Mouse (Mus musculus) fat pad, adult 2 months (tissue): Measurements from ENCODE around the gene Utrn.

Source experiments
- DNase-seq: peaks from one replicate; pipeline ENCODE4 v3.0.0-alpha.2; 2011; ENCODE audit warnings: low read depth, low spot score; ENCODE audit errors: extremely low read depth

Gene Utrn

GRCm38 (mm10) chr10:12551735-12552134, 317.4 kb downstream of the Utrn start:
- DNase-seq: no peak

GRCm38 (mm10) chr10:12549945-12550540, 319.1 kb downstream of the Utrn start:
- DNase-seq: no peak

DNA sequence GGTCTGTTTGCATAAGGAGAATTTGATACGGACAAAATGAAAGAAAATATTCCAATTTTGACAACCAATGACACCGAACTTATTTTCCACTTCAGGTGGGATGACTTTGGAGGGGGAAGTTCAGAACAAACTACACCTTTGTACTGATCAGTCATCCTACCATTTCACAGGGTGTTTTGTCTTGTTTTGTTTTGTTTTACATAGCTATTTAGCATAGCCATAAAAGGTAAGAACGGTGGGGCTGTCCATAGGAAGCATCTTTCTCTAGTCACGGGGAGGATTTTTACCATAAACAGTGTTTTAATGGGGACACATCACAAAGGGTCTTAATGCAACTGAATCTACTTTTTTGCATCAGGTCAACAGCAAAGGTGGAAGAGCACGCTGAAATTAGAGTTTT, 319.9 kb downstream of the Utrn start:
- DNase-seq: no peak

DNA sequence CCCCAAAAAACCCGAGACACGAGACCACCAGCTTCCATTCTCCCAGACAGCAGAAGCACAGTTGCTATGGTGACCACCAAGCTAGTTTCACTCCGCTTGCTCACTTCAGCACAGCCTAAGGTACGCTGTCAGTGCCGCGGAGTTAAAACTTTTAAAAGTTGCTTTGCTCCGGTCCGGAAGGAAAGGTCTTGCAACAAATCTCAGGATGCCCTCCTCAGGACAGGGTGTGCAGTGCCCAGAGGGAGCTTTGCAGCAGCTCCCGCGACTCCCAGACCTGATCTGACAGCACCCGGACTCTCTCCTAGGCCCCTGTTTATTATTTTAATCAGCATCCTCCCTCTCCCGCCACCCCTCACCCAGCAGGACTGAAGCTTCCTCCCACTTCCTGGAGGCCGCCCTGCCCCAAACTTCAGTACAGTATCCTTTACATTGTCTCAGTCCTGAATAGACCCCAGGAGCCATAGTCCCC, 320.5 kb downstream of the Utrn start:
- DNase-seq: no peak

DNA sequence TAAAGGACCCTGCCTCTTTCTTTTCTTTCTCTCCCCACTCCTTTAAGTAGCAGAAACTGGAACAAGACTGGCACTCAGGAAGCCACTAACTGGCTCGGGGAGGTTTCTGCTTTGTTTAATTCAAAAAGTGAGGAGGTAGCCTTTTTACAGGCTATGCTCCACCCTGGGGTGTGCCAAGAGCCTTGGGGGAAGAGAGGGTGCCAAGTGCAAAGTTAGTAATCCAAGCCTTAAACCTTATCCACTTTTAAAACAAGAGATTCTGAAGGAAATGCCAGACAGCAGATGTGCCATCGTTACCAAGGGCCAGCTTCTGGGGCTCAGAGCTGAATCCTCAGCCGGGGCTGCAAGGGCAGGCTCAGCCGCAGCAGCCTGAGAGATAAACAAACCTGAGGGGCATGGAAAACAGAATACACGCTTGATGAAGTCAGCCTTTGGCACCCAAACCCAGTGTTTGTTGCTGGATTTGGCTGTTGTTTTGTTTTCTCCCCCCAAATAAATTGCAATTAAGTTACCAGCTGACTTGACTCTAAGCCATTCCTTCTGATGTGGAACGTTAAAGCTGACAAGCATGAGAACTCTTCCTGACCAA, 322.0 kb downstream of the Utrn start:
- no peak for DNase-seq

DNA sequence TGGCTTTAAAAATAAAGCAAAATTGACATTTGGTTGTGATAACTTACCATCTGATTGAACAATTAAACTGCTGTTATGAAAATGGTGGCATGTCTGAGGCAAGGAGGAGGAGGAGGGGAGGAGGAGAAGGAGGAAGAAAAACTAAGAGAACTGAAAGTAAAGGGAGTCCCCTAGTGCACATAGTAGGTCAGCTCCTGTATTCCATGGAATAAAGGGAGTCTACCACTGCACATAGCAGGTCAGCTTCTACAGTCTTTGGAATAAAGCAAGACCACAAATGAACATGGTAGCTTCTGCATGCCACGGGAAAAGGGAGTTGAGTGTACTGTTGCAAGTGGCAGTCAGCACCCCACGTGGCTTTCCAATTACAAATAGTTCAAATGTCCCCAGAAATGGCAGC, 323.7 kb downstream of the Utrn start:
- DNase-seq: no peak

- no peak for DNase-seq
These were observed 327.4 kb downstream of the Utrn start for GRCm38 (mm10) chr10:12541757-12542156.

DNA sequence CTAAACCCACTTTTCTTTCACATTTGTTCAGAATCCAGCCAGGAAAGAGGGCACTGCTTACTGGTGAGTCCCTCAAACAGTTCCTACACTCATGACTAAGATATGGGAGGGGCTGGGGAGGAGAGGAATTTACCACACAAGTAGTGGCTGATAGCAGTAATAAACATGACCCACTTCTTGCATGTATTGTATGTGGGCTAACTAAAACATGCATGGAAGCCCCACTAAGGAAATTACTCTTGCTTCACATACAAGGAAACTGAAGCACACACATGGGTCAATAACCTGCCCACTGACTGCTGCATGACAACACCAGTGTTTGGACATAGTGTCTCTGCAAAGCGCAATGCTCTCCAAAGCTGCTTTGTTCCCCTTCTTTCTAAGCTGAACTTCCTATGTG, 333.9 kb downstream of the Utrn start:
- DNase-seq: no peak

- no peak for DNase-seq
These were observed 334.4 kb downstream of the Utrn start for GRCm38 (mm10) chr10:12534801-12535200.

DNA sequence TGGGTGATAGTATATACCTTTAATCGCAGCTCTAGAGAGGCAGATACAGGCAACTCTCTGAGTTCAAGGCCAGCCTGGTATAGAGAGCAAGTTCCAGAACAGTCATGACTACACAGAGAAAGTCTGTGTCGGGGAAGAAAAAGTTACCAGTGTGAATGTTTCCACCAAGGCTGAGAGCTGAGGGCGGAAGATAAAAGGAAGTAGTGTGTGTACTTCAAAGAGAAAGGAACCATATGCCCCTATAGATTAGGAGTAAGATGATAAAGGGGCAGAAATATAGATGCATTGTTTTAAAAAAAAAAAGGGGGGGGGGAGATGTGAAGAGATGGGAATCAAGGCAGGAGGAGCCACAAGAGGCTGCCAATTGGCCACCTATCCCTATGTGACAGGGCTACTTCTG, 334.9 kb downstream of the Utrn start:
- no peak for DNase-seq

- DNase-seq: no peak
These were observed 347.1 kb downstream of the Utrn start for GRCm38 (mm10) chr10:12522078-12522477.

GRCm38 (mm10) chr10:12518162-12518561, 351.0 kb downstream of the Utrn start:
- no peak for DNase-seq

GRCm38 (mm10) chr10:12505568-12505967, 363.6 kb downstream of the Utrn start:
- no peak for DNase-seq

GRCm38 (mm10) chr10:12500489-12500888, 368.7 kb downstream of the Utrn start:
- DNase-seq: no peak

- no peak for DNase-seq
These were observed 371.6 kb downstream of the Utrn start for GRCm38 (mm10) chr10:12497555-12497954.

DNA sequence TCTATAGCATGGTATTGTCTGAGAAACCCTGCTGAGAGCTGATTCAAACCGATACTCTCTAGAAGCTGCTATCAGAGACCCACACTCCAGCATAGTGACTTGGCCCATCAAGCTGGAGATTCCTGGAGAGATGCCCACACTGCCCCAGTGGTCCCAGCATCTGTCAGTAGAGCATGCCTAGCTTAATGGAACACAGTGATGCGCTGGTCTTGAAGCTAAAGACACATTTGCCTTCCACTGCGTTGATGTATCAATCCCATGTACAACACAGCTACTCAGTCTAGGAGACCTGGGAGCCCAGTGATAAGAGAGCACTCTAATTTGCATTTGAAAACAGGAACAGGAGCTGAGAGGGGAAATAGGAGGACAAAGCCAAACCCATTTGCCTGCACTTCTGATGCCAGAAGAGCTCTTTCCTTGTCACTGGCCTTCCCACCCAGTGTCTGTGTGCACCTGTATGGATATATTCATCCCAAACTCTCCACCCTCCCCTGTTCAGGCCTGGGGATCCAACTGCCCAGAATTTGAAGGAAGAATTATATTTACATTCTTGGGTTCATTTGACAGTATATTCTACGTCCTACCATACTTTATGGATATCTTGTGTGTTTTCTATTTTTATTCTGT, 379.5 kb downstream of the Utrn start:
- DNase-seq: no peak

DNA sequence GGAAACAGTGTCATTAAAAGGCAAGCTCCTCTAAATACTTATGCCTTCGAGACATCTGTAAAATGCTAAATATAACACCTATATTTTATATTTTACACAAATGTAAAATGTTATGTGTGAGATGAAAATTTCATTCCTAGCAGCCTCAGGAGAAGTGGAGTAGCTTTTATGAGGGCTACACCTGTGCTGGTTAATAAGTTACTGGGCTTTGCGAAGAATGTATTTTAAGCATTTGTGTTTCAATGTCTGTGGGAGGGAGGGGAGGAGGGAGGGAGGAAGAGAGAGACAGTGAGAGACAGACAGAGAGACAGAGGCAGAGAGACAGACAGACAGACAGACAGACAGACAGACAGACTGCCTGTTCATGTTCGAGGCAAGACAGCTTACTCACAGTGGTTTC, 380.6 kb downstream of the Utrn start:
- no peak for DNase-seq

GRCm38 (mm10) chr10:12488117-12488516, 381.0 kb downstream of the Utrn start:
- no peak for DNase-seq

GRCm38 (mm10) chr10:12483494-12483893, 385.7 kb downstream of the Utrn start:
- DNase-seq: no peak

DNA sequence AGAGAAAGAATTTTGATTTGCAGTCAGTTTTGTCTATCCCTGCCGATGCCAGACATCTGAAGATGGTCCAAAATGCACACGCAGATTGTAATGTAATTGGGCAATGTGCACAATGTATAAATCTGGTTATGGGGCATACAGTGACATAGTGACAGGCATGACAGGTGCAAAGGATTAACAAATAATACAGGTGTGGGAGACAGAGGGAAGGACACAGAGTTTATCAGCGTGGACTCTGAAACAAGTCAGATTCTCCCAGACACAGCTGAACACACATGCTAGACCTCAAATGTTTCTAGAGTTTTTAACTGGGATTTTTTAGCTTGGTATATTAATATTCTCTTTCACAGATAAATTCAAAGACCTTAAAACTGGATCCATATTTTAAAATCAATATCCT, 386.2 kb downstream of the Utrn start:
- no peak for DNase-seq

DNA sequence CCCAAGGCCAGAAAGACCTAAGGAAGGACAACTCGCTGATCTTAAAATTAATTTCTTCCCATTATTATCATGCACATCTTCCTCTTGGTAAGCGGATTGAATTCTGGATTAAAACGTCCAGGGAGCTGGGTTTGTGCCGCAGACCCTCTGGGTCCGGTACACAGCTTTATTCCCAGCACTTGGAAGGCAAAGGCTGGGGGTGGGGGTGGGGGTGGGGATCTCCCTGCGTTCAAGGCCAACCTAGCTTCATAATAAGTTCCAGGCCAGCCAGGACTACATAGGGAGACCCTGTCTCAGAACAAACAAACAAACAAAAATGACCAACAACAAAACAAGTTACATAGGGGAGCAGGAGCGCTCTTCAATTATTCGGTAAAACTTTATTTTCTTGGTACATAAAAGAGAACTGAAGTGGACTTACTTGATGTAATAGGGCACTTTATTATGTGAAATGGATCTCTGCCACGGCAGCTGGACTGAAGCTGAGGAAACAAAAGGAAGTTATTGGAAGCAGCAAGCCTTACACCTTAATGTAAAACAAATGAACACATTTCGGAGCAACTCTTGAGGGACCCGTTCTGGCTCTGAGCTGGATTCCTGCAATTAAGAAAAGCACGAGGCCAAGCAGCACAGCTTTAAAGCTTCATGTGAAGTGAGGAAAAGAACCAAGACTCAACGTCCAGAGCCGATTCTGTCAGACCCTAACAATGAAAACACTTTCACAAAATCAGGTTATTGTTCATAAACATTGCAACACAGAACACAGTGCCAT, 394.1 kb downstream of the Utrn start:
- DNase-seq: no peak
